Mouse (Mus musculus) brown adipose tissue, adult 24 weeks (tissue): Measurements from ENCODE around the gene Limk1. TPM values are rescaled to one million over a fixed set of nuclear protein-coding genes. Genes with fewer than 3 reads are reported as not detected.
A peak's percentile ranks its signal among the peaks of the same experiment; 100 is the strongest.
"Not testable (repeated sequence)": the region's sequence is repeated elsewhere in the genome, so short reads cannot be mapped to it uniquely, and the experiment has no call there.

ENCODE experiments used
- H3K27ac ChIP-seq: fragments of 200-500 bp; replicated peaks from 2 replicates; pipeline ENCODE4 v1.5.1; 2012; ENCODE audit warnings: low read depth, mild to moderate bottlenecking, low read length
- H3K4me1 ChIP-seq: fragments of 200-500 bp; 2 replicates; pipeline ENCODE4 v1.6.1; 2012; ENCODE audit warnings: low read length, mixed read lengths; ENCODE audit not compliant: control insufficient read depth, insufficient read depth, insufficient read length
- H3K4me3 ChIP-seq: fragments of 200-500 bp; 2 replicates; pipeline ENCODE4 v1.5.1; 2012; ENCODE audit warnings: low read depth, mild to moderate bottlenecking, low read length, moderate library complexity; ENCODE audit not compliant: insufficient read depth
- polyA plus RNA-seq: library from polyadenylated mRNA; stranded (reverse); fragments of >200 nt; gene quantifications from 2 replicates; pipeline ENCODE4 v1.2.4, GENCODE M21; 2012; ENCODE audit not compliant: missing spikeins, insufficient read depth, insufficient read length

Gene Limk1
- polyA plus RNA-seq, 1 experiment = 7.5 TPM

GRCm38 (mm10) chr5:134668495-134668894 lies 19.9 kb downstream of the Limk1 start:
- H3K4me1 ChIP-seq = peaks cover 5% of the 10 kb centered on the region
- no peak overlapping the region for H3K27ac ChIP-seq
- H3K4me3 ChIP-seq = no peak overlapping the region

- Histone ChIP-seq H3K27ac (no peak overlapping the region), H3K4me1 (no peaks in the 10 kb centered on the region), H3K4me3 (no peak overlapping the region)
These were observed 31.7 kb downstream of the Limk1 start for GRCm38 (mm10) chr5:134656708-134657107.

DNA sequence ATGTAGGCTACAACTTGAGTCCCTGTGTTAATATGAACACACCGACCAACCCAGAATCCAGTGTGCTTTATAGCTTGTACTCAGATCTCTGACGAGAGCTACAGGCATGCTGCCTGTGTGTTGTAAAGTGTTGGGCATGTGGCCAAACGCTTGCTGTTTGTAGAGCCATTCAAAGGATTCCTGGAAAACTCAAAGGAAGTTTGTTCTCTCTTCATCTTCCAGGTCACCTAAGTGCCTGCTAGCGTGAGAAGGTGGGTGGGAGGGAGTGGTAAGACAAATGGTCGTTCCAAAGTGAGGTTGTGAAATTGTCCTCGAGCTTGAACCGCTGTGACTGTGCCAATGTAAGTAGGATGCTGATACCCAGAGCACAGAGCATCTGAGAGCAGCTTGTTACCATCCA lies 36.4 kb downstream of the Limk1 start:
- Histone ChIP-seq H3K27ac (no peak overlapping the region), H3K4me1 (no peaks in the 10 kb centered on the region)

GRCm38 (mm10) chr5:134650926-134651325 lies 37.5 kb downstream of the Limk1 start:
- Histone ChIP-seq H3K4me3 (no peak overlapping the region), H3K27ac (no peak overlapping the region), H3K4me1 (no peaks in the 10 kb centered on the region)

More for the DNA sequence above, 36.4 kb downstream of the Limk1 start:
- H3K4me3 ChIP-seq = no peak overlapping the region

GRCm38 (mm10) chr5:134648976-134649375 lies 39.4 kb downstream of the Limk1 start:
- not testable (repeated sequence) for H3K27ac ChIP-seq, H3K4me1 ChIP-seq, H3K4me3 ChIP-seq

GRCm38 (mm10) chr5:134647394-134647793 lies 41.0 kb downstream of the Limk1 start:
- no peaks in the 10 kb centered on the region for H3K4me1 ChIP-seq
- no peak overlapping the region for H3K4me3 ChIP-seq
- no peak overlapping the region for H3K27ac ChIP-seq

- Histone ChIP-seq H3K4me1 (no peaks in the 10 kb centered on the region), H3K27ac (no peak overlapping the region), H3K4me3 (no peak overlapping the region)
These were observed 41.9 kb downstream of the Limk1 start for GRCm38 (mm10) chr5:134646461-134646860.

GRCm38 (mm10) chr5:134644643-134645118 lies 43.7 kb downstream of the Limk1 start:
- no peak overlapping the region for H3K4me3 ChIP-seq
- H3K27ac ChIP-seq = peak overlapping the region; percentile 30
- peaks cover 2% of the 10 kb centered on the region; the same call in 1 of the 2 replicates for H3K4me1 ChIP-seq

GRCm38 (mm10) chr5:134644121-134644520 lies 44.3 kb downstream of the Limk1 start:
- peak overlapping the region; percentile 30; the same call in 1 of the 2 replicates for H3K27ac ChIP-seq
- peaks cover 3% of the 10 kb centered on the region; the same call in 1 of the 2 replicates for H3K4me1 ChIP-seq
- no peak overlapping the region for H3K4me3 ChIP-seq

DNA sequence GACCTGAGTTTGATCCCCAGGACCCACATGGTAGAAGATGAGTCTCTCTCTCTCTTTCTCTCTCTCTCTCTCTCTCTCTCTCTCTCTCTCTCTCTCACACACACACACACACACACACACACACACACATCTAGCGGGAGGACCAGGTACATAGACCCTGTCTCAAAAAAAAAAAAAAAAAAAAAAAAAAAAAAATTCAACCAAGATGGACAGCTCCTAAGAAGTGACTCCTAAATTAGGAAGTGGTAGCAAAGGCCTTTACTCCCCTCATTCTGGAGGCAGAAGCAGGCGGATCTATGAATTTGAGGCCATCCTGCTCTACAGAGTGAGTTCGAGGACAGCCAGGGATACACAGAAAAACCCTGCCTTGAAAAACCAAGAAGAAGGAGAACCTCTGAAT lies 48.0 kb downstream of the Limk1 start:
- Histone ChIP-seq H3K27ac (no peak overlapping the region), H3K4me3 (no peak overlapping the region), H3K4me1 (peaks cover 11% of the 10 kb centered on the region)

GRCm38 (mm10) chr5:134639269-134639682 lies 49.1 kb downstream of the Limk1 start, which contains the start of gene Eif4h:
Eif4h (minus strand) TSS chr5:134639490.
- Histone ChIP-seq H3K4me3 (peak within 1 kb of the TSS; percentile 94), H3K27ac (peak within 1 kb of the TSS; percentile 96), H3K4me1 (peaks cover 11% of the 10 kb centered on the region)

DNA sequence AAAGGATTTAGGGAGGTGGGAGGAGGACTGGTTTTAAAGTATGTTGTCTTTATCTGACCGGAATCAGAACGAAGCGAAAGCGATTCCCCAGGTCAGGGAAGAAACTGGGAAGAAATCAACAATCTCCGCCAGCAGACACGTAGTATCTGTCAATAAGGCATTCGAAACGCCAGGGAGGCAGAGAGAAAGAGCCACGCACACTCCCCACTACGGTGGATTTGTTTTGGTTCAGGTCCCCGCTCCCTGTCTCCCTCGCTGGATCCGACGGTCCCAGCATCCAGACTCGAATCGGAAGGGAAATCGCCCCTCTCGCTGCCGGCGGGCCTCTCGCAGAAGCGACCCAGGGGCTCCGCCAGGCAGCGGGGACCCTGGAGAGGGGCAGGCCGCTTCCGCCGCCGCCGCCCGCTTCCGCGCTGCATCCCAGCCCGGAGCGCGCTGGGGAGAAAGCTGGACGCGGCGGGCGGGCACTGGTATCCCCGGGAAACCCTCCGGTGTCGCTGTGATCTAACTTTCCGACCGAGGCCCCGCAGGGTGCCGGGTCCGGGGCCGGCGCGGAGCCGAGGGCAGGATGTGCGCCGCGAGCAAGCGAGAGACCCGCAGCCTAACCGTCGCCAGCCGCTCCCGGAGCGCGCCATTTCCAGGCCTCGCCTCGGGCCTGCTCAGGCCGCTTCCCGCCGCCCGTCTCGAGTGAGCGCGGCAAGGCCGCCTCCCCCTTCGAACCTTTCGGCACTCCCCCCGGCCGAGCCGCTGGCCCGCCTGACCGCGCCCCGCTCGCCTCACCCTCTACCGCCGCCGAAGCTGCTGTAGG lies 49.7 kb downstream of the Limk1 start:
- Histone ChIP-seq H3K27ac (peak overlapping the region; percentile 96), H3K4me1 (peaks cover 11% of the 10 kb centered on the region), H3K4me3 (peak overlapping the region; percentile 94)

DNA sequence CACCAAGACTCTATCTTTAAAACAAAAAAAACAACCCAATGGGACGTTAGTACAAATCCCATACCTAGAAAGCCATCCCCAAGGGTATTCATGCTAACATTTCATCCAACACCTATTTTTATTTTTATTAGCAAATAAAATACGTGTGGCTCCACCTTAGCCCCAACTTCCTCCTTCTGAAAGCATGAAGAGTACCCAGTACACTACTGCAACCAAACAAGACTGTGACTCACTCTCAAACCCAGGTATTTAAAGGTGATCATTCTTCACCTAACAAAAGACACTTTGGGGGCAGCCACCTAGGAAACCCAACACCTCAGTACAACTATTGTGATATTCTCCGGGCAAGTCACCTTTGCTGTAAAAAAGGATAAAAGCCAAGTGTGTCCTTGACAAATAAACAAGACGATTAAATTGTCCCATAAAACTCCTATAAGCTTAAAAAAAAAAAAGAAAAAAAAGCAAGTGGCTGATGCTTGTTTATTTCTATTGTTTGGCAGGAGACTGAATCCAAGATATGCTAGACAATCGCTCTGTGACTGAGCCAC lies 50.5 kb downstream of the Limk1 start:
- Histone ChIP-seq H3K4me3 (peak overlapping the region; percentile 94), H3K4me1 (peaks cover 11% of the 10 kb centered on the region), H3K27ac (peak overlapping the region; percentile 96)

- peaks cover 19% of the 10 kb centered on the region for H3K4me1 ChIP-seq
- H3K4me3 ChIP-seq = no peak overlapping the region
- H3K27ac ChIP-seq = no peak overlapping the region
These were observed 55.6 kb downstream of the Limk1 start for GRCm38 (mm10) chr5:134632841-134633240.

DNA sequence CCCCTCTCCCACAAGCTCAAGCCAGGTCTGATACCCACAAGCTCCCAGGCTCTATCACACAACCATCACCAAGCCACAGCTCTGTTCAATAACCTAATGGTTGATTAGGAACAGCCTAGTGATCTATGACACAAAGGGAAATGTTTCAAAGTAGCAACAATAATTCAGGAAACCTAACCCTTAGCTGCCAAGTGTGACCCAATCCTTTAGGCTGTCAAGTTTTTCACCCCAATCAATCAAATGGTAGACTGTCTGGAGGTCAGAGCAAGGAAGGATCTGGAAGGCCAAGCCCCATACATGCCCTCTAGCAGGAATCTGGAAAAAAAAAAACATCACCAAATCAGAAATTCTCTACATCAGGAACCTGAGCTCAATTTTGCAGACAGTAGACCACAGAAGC lies 57.6 kb downstream of the Limk1 start:
- H3K4me1 ChIP-seq = peaks cover 12% of the 10 kb centered on the region; the same call in 1 of the 2 replicates
- peak overlapping the region; percentile 85 for H3K27ac ChIP-seq
- H3K4me3 ChIP-seq = no peak overlapping the region
